13 mouse cellular contexts compared by ENCODE assay signal in the genomic region with DNA sequence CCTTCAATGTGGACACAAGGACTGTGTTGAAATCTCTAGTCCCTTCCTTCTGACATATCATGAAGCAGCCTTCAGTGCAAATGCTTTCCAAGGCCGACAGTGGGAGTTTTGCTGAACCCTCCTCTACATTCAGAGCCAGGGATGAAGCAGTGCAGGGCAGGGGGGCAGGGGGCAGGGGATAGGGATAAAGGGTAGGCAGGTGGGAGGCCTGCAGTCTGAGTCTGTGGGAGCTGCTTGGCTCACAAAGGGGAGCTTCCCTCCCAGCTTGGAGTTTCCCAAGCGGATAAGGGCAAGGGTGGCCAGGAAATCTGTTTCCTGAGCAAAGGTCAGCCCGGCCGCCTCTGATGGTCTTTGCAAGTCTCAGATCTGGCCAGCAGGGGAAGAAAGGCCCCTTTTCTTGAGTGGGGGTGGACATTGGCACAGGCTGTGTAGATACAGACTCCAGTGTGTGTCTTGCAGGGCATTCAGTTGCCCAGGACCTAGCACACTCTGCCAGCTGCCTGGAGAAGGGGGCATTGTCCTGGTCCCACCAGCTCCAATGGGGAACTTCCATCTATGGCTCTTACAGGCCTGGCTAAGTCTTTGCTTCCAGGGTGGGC. TPM values are rescaled to one million over a fixed set of nuclear protein-coding genes. Genes with fewer than 3 reads are reported as not detected.
DNase-seq lines count a peak whose midpoint lies in the region; ATAC-seq and TF ChIP-seq lines count a peak whose summit lies in the region.
"Had no signal": no experiment of that assay in that cellular context is flagged by ENCODE, and none has a peak within 500 bp of the region (broad histone marks: within the 10 kb centered on the region; RNA-seq: fewer than 3 reads in every experiment).

No protein-coding gene starts in this region.

- no peak overlapping the region for H3K4me2 ChIP-seq in forebrain, embryonic 14.5 days (ENCODE audit: low read length)
- H3K4me2 ChIP-seq in neural tube, embryonic 11.5 days (ENCODE audit: low read depth), result no peak overlapping the region

- H3K4me1 ChIP-seq in forebrain, embryonic 10.5 days, result peaks cover 38% of the 10 kb centered on the region
- peaks cover 17% of the 10 kb centered on the region for H3K4me1 ChIP-seq in forebrain, embryonic 14.5 days (ENCODE audit: control insufficient read depth, insufficient read depth, low read length)
- peaks cover 4% of the 10 kb centered on the region for H3K4me1 ChIP-seq in neural tube, embryonic 11.5 days (ENCODE audit: control insufficient read depth, insufficient read depth, low read length)

- no peaks in the 10 kb centered on the region for H3K9me3 ChIP-seq in forebrain, embryonic 10.5 days
- no peaks in the 10 kb centered on the region for H3K9me3 ChIP-seq in forebrain, embryonic 14.5 days (replicated peaks; ENCODE audit: control insufficient read depth, low read length)
- no peaks in the 10 kb centered on the region for H3K9me3 ChIP-seq in neural tube, embryonic 11.5 days (ENCODE audit: control insufficient read depth, low read length)

- peak overlapping the region; percentile 54 for H3K27ac ChIP-seq in forebrain, embryonic 10.5 days
- no peak overlapping the region for H3K27ac ChIP-seq in forebrain, embryonic 14.5 days (ENCODE audit: low read depth, low read length)
- H3K27ac ChIP-seq in layer of hippocampus, adult 2 months, result peak overlapping the region; percentile 72
- H3K27ac ChIP-seq in neural tube, embryonic 11.5 days (ENCODE audit: low read depth, low read length), result no peak overlapping the region

- no peaks in the 10 kb centered on the region for H3K36me3 ChIP-seq in forebrain, embryonic 10.5 days (replicated peaks)
- no peaks in the 10 kb centered on the region for H3K36me3 ChIP-seq in forebrain, embryonic 14.5 days (ENCODE audit: control insufficient read depth, insufficient read depth, low read length)
- H3K36me3 ChIP-seq in neural tube, embryonic 11.5 days (ENCODE audit: control insufficient read depth, insufficient read depth, low read length), result no peaks in the 10 kb centered on the region

- H3K27me3 ChIP-seq in forebrain, embryonic 10.5 days (ENCODE audit: poor library complexity, severe bottlenecking), result peaks cover 83% of the 10 kb centered on the region
- H3K27me3 ChIP-seq in forebrain, embryonic 14.5 days (replicated peaks; ENCODE audit: control insufficient read depth, insufficient read depth, low read length), result no peaks in the 10 kb centered on the region
- H3K27me3 ChIP-seq in neural tube, embryonic 11.5 days (ENCODE audit: control insufficient read depth, insufficient read depth, low read length), result no peaks in the 10 kb centered on the region

- no peak overlapping the region for H3K9ac ChIP-seq in forebrain, embryonic 14.5 days (ENCODE audit: low read length)
- peak overlapping the region; percentile 6; the same call in 1 of the 2 replicates for H3K9ac ChIP-seq in neural tube, embryonic 11.5 days (ENCODE audit: low read length)

- H3K4me3 ChIP-seq in forebrain, embryonic 10.5 days, result no peak overlapping the region
- H3K4me3 ChIP-seq in forebrain, embryonic 14.5 days (ENCODE audit: low read depth, low read length), result no peak overlapping the region
- no peak overlapping the region for H3K4me3 ChIP-seq in layer of hippocampus, adult 2 months
- H3K4me3 ChIP-seq in neural tube, embryonic 11.5 days (ENCODE audit: low read depth, low read length), result no peak overlapping the region

- ATAC-seq in forebrain, embryonic 14.5 days, result no peak
- ATAC-seq in neural tube, embryonic 11.5 days (ENCODE audit: insufficient read depth, low FRiP score, low TSS enrichment), result no peak
- ATAC-seq: inflammation-experienced regulatory T-cells, adult 6 months had no signal

- 28% methylated on average over 4 of the region's 4 CpGs for WGBS in forebrain, embryonic 10.5 days
- WGBS in forebrain, embryonic 14.5 days, result 32% methylated on average over 4 of the region's 4 CpGs
- 46% methylated on average over 4 of the region's 4 CpGs for WGBS in neural tube, embryonic 11.5 days

- no peak for DNase-seq in forebrain, embryonic 10.5 days (ENCODE audit: extremely low spot score, low spot score)
- DNase-seq in forebrain, embryonic 14.5 days (ENCODE audit: low spot score), result no peak
- DNase-seq in layer of hippocampus, adult 2 months (ENCODE audit: low spot score in 2 of 2), result peak in 1 of 2 experiments; percentile 72
- no peak for DNase-seq in layer of hippocampus, adult 11-12 months (ENCODE audit: low spot score)
- DNase-seq in neural tube, embryonic 11.5 days (ENCODE audit: low spot score), result no peak
- no peak for DNase-seq in neural tube, embryonic 10.5 days (ENCODE audit: extremely low spot score, low spot score)
- DNase-seq in embryo, embryonic 11 days, result no peak
- DNase-seq in ovary, postnatal 10 days (ENCODE audit: low spot score), result no peak
- DNase-seq: cerebellum, postnatal 25 days had no signal

- peak; percentile 59 for TF ChIP-seq CTCF in layer of hippocampus, adult 2 months (conservative IDR thresholded peaks at IDR 0.05)

RNA-seq across cellular contexts. Expression of a gene that starts 48.4 kb away (rescaled TPM):
- polyA plus RNA-seq in forebrain, embryonic 10.5 days (2016; fragmentation: Nextera tagmentation; extraction: Ambion mirVana), result 2.4 and 3.3 TPM in 2 replicates
- polyA plus RNA-seq in forebrain, embryonic 14.5 days (2014; fragmentation: Nextera tagmentation; extraction: Ambion mirVana), result 1.6 and 4.2 TPM in 2 replicates
- 1 to 10 TPM; 1.1 to 1.2 TPM for total RNA-seq in layer of hippocampus, adult 2 months (2021)
- 0.97 and 1.8 TPM in 2 replicates for polyA plus RNA-seq in neural tube, embryonic 11.5 days (2014; fragmentation: Nextera tagmentation; extraction: Ambion mirVana)
- total RNA-seq: heart, adult 18-20 months had no signal
- polyA plus RNA-seq: inflammation-experienced regulatory T-cells, adult 6 months; limb, embryonic 11.5 days; urinary bladder, adult 2 months had no signal

Comparison
In these comparisons a context has a peak if more than half of its experiments do, and no peak if none do; other contexts are left out.
1. H3K27ac ChIP-seq: peak in forebrain, embryonic 10.5 days (single experiment) and layer of hippocampus, adult 2 months (single experiment); none in forebrain, embryonic 14.5 days (single experiment) and neural tube, embryonic 11.5 days (single experiment).